Mouse (Mus musculus) MEL (cell line): ENCODE data around the gene Arap1.

Experiments
- CTCF ChIP-seq, 3 experiments: IDR thresholded peaks in 2 of 3; conservative IDR thresholded peaks in 1 of 3; 2 replicates each; pipeline ENCODE4 v1.5.1; 2011 to 2012; ENCODE audit warnings: low read length in 3 of 3, low read depth in 2 of 3, mild to moderate bottlenecking in 2 of 3, improper control_type of control experiment in 1 of 3, inconsistent platforms in 1 of 3, mixed read lengths in 1 of 3, moderate library complexity in 1 of 3; ENCODE audit not compliant: control insufficient read depth in 1 of 3, insufficient read depth in 1 of 3, poor library complexity in 1 of 3, severe bottlenecking in 1 of 3
- EP300 ChIP-seq, 2 experiments: IDR thresholded peaks; 2 replicates each; pipeline ENCODE4 v1.6.1; 2011; ENCODE audit warnings: improper control_type of control experiment in 2 of 2, low read length in 2 of 2, low read depth in 1 of 2, mild to moderate bottlenecking in 1 of 2
- HCFC1 ChIP-seq: IDR thresholded peaks from 2 replicates; pipeline ENCODE4 v1.6.1; 2012; ENCODE audit warnings: low read depth, mild to moderate bottlenecking, inconsistent platforms, low read length, improper control_type of control experiment, moderate library complexity
- JUND ChIP-seq: IDR thresholded peaks from 2 replicates; pipeline ENCODE4 v1.6.1; 2011; ENCODE audit warnings: low read depth, mild to moderate bottlenecking, improper control_type of control experiment, low read length
- MAFK ChIP-seq: IDR thresholded peaks from 2 replicates; pipeline ENCODE4 v1.6.1; 2011; ENCODE audit warnings: low read depth, mild to moderate bottlenecking, low read length, improper control_type of control experiment, borderline replicate concordance
- MAZ ChIP-seq: IDR thresholded peaks from 2 replicates; pipeline ENCODE4 v1.6.1; 2012; ENCODE audit warnings: low read depth, mild to moderate bottlenecking, inconsistent platforms, low read length, improper control_type of control experiment
- MYC ChIP-seq: IDR thresholded peaks from 2 replicates; pipeline ENCODE4 v1.6.1; 2011; ENCODE audit warnings: low read depth, mild to moderate bottlenecking, low read length, improper control_type of control experiment, moderate library complexity
- POLR2A ChIP-seq, 2 experiments: IDR thresholded peaks; 2 replicates each; pipeline ENCODE4 v1.6.1; 2011 to 2012; ENCODE audit warnings: low read length in 2 of 2, mild to moderate bottlenecking in 2 of 2, control low read depth in 1 of 2, improper control_type of control experiment in 1 of 2, low read depth in 1 of 2, moderate library complexity in 1 of 2; ENCODE audit not compliant: control insufficient read depth in 1 of 2, insufficient read depth in 1 of 2, poor library complexity in 1 of 2
- TCF12 ChIP-seq: IDR thresholded peaks from 2 replicates; pipeline ENCODE4 v1.6.1; 2014; ENCODE audit warnings: low read depth, mild to moderate bottlenecking, inconsistent platforms, low read length, improper control_type of control experiment, moderate library complexity
- USF1 ChIP-seq: IDR thresholded peaks from 2 replicates; pipeline ENCODE4 v1.6.1; 2014; ENCODE audit warnings: low read depth, mild to moderate bottlenecking, inconsistent platforms, low read length, improper control_type of control experiment, moderate library complexity
- USF2 ChIP-seq, 2 experiments: IDR thresholded peaks; 2 replicates each; pipeline ENCODE4 v1.6.1; 2011 to 2012; ENCODE audit warnings: improper control_type of control experiment in 2 of 2, low read length in 2 of 2, borderline replicate concordance in 1 of 2, inconsistent platforms in 1 of 2, low read depth in 1 of 2, mild to moderate bottlenecking in 1 of 2; ENCODE audit not compliant: insufficient read depth in 1 of 2
- ZC3H11A ChIP-seq: IDR thresholded peaks from 2 replicates; pipeline ENCODE4 v1.6.1; 2012; ENCODE audit warnings: low read depth, mild to moderate bottlenecking, inconsistent platforms, low read length, improper control_type of control experiment

GRCm38 (mm10) chr7:101328621-101329158, 19.2 kb upstream of the Arap1 start:
- TF ChIP-seq HCFC1 (no peak), MAZ (no peak), JUND (no peak), CTCF (IDR thresholded peaks at IDR 0.05 in 2 of 3, conservative IDR thresholded peaks at IDR 0.05 in 1 of 3; ENCODE audit: control insufficient read depth in 1 of 3, insufficient read depth in 1 of 3, low read depth in 2 of 3, low read length in 3 of 3, poor library complexity in 1 of 3, severe bottlenecking in 1 of 3) (no peak), USF2 (IDR thresholded peaks at IDR 0.05; ENCODE audit: borderline replicate concordance in 1 of 2, insufficient read depth in 1 of 2, low read depth in 1 of 2, low read length in 2 of 2) (no peak), POLR2A (IDR thresholded peaks at IDR 0.05; ENCODE audit: control insufficient read depth in 1 of 2, insufficient read depth in 1 of 2, low read depth in 1 of 2, low read length in 2 of 2, poor library complexity in 1 of 2) (no peak), MYC (no peak), ZC3H11A (no peak), TCF12 (no peak), EP300 (IDR thresholded peaks at IDR 0.05; ENCODE audit: low read depth in 1 of 2, low read length in 2 of 2) (no peak; a peak in 2 of 4 replicates), MAFK (no peak), USF1 (no peak)
